Mouse (Mus musculus) C2C12 (cell line): ENCODE measurements at regions not wholly inside any gene's neighbourhood (a gene's known extent, or its start where the extent isn't known, plus 50 kb on each side); places are given as distances from the start of the nearest gene placed in this dataset.

Source experiments
- H3K27me3 ChIP-seq: one replicate; pipeline ENCODE4 v1.6.1; 2011; ENCODE audit not compliant: control insufficient read depth, insufficient read depth, insufficient read length
- H3K36me3 ChIP-seq: one replicate; pipeline ENCODE4 v1.6.1; 2011; ENCODE audit not compliant: control insufficient read depth, insufficient read depth
- H3K4me3 ChIP-seq: one replicate; pipeline ENCODE4 v1.5.1; 2011; ENCODE audit warnings: mild to moderate bottlenecking, control low read depth; ENCODE audit not compliant: poor library complexity, insufficient read depth, severe bottlenecking
- H3K79me2 ChIP-seq: one replicate; pipeline ENCODE4 v1.6.1; 2011; ENCODE audit not compliant: control insufficient read depth, insufficient read depth
- H3K79me3 ChIP-seq: one replicate; pipeline ENCODE4 v1.6.1; 2011; ENCODE audit warnings: low read depth, control low read depth
- H3ac ChIP-seq: one replicate; pipeline ENCODE3; 2011; ENCODE audit warnings: low read depth; ENCODE audit not compliant: control insufficient read depth, insufficient read length
- CEBPB ChIP-seq: IDR thresholded peaks from one replicate; pipeline ENCODE4 v1.6.1; 2011; ENCODE audit warnings: low read depth, mild to moderate bottlenecking, control low read depth, moderate library complexity
- CTCF ChIP-seq: IDR thresholded peaks from one replicate; pipeline ENCODE4 v1.5.1; 2011; ENCODE audit not compliant: control insufficient read depth, insufficient read depth, insufficient read length
- FOSL1 ChIP-seq: IDR thresholded peaks from one replicate; pipeline ENCODE4 v1.8.0; 2011; ENCODE audit warnings: mild to moderate bottlenecking, low read length; ENCODE audit not compliant: poor library complexity, insufficient read depth, severe bottlenecking
- MAX ChIP-seq: IDR thresholded peaks from one replicate; pipeline ENCODE4 v1.6.1; 2011; ENCODE audit warnings: mild to moderate bottlenecking, control low read depth
- MYOD1 ChIP-seq: IDR thresholded peaks from one replicate; pipeline ENCODE4 v1.6.1; 2011; ENCODE audit warnings: low read depth; ENCODE audit not compliant: control insufficient read depth, insufficient read length
- MYOG ChIP-seq: IDR thresholded peaks from one replicate; pipeline ENCODE4 v1.6.1; 2011; ENCODE audit not compliant: control insufficient read depth, insufficient read length; ENCODE audit errors: extremely low read depth
- USF1 ChIP-seq: IDR thresholded peaks from one replicate; pipeline ENCODE4 v1.6.1; 2011; ENCODE audit warnings: low read depth, mild to moderate bottlenecking, control low read depth, moderate library complexity

GRCm38 (mm10) chr9:111939271-111940067 is 249.3 kb upstream of the Stac start:
- H3K79me3 ChIP-seq: no peaks in the 10 kb centered on the region
- no peaks in the 10 kb centered on the region for H3K36me3 ChIP-seq
- H3K79me2 ChIP-seq: no peaks in the 10 kb centered on the region
- H3ac ChIP-seq: no peak overlapping the region
- no peak for TF ChIP-seq MYOD1
- TF ChIP-seq MAX: no peak
- TF ChIP-seq USF1: no peak
- no peak for TF ChIP-seq CTCF
- no peak for TF ChIP-seq MYOG
- no peak for TF ChIP-seq CEBPB
- TF ChIP-seq FOSL1: no peak
- H3K27me3 ChIP-seq: no peaks in the 10 kb centered on the region
- no peak overlapping the region for H3K4me3 ChIP-seq

GRCm38 (mm10) chr9:111932455-111932854 is 242.3 kb upstream of the Stac start:
- TF ChIP-seq MAX (no peak), USF1 (no peak), CEBPB (no peak), MYOG (no peak)
- H3K79me2 ChIP-seq: no peaks in the 10 kb centered on the region
- no peak overlapping the region for H3ac ChIP-seq
- H3K36me3 ChIP-seq: no peaks in the 10 kb centered on the region
- no peaks in the 10 kb centered on the region for H3K27me3 ChIP-seq
- no peak overlapping the region for H3K4me3 ChIP-seq
- no peaks in the 10 kb centered on the region for H3K79me3 ChIP-seq

- TF ChIP-seq CTCF (peak; percentile 96), FOSL1 (no peak), MAX (no peak)
- Histone ChIP-seq H3K4me3 (no peak overlapping the region), H3K36me3 (no peaks in the 10 kb centered on the region), H3K79me3 (no peaks in the 10 kb centered on the region), H3K79me2 (no peaks in the 10 kb centered on the region), H3ac (no peak overlapping the region), H3K27me3 (peaks cover 8% of the 10 kb centered on the region)
Measured at GRCm38 (mm10) chr9:111918275-111918940, 228.3 kb upstream of the Stac start.

DNA sequence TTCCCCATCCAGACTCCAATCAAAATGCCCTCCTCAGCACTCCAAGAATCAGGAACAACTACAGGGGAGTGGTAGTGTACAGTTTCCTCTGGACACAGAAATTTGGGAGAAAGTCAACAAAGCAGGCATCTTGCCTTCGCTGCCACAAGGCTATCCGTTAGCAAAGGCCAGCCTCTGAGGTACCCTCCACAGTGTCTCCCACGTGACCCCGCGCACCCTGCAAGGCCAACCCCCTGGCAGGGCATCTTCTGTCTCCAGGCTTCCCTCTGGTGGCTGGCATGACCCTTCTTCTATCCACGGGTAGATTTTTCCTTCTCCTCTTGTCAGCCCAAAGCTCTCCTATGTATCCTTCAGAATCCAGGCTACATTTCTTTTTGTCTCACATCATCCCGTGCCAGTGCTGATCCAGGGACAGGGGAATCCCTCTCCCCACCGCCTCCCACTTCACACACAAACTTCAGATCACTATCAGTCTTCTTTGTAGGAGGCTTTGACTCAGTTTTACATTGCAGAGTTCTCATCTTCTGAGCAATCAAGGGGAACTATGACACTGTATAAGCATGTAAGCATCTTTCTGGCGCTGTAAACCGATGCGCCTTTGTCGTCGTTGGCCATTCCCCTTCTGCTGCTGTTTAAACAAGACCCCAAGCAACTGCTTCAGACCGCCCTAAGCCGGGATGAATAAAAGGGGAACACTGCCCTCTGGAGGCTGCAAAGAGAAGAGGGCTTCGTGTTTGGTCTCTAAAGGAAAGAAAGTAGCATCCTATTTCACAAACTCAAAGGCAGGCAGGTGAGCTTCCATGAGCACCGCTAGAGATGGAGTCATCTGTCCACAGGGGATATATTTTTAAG is 226.8 kb upstream of the Stac start:
- H3K36me3 ChIP-seq: no peaks in the 10 kb centered on the region
- H3K79me2 ChIP-seq: no peaks in the 10 kb centered on the region
- H3ac ChIP-seq: no peak overlapping the region
- H3K27me3 ChIP-seq: peaks cover 8% of the 10 kb centered on the region
- H3K4me3 ChIP-seq: no peak overlapping the region
- H3K79me3 ChIP-seq: no peaks in the 10 kb centered on the region
- TF ChIP-seq CEBPB (no peak), USF1 (no peak), MYOD1 (no peak), CTCF (no peak), FOSL1 (no peak), MYOG (no peak), MAX (no peak)

GRCm38 (mm10) chr9:111908806-111909205 is 218.7 kb upstream of the Stac start:
- H3K27me3 ChIP-seq: no peaks in the 10 kb centered on the region
- H3K79me3 ChIP-seq: no peaks in the 10 kb centered on the region
- no peaks in the 10 kb centered on the region for H3K79me2 ChIP-seq
- no peaks in the 10 kb centered on the region for H3K36me3 ChIP-seq
- H3K4me3 ChIP-seq: no peak overlapping the region
- no peak for TF ChIP-seq FOSL1
- no peak for TF ChIP-seq CEBPB
- no peak for TF ChIP-seq MAX
- TF ChIP-seq MYOG: no peak
- TF ChIP-seq CTCF: no peak
- TF ChIP-seq USF1: no peak
- no peak for TF ChIP-seq MYOD1
- H3ac ChIP-seq: no peak overlapping the region

DNA sequence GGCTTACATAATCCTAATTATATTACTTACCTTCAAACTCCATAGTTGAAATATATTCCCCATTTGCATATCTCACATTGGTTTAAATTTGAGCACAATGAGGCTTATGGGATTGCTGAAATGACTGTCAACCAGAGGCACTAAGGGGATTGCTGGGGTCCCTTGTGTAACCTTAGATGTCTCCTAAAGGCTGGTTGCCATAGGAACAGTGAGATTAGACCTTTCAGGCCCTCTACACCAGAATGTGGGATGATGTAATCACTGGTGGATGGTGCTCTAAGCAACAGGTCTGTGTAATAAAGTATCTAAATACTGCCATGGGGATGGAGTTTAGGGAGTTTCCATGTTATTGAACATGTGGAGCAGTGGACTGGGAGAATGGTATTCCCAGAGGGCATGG is 210.0 kb upstream of the Stac start:
- Histone ChIP-seq H3K36me3 (no peaks in the 10 kb centered on the region), H3K79me2 (no peaks in the 10 kb centered on the region), H3ac (no peak overlapping the region), H3K79me3 (no peaks in the 10 kb centered on the region), H3K27me3 (no peaks in the 10 kb centered on the region), H3K4me3 (no peak overlapping the region)
- no peak for TF ChIP-seq USF1
- TF ChIP-seq MAX: no peak
- no peak for TF ChIP-seq CTCF
- TF ChIP-seq CEBPB: no peak
- TF ChIP-seq MYOG: no peak
- TF ChIP-seq FOSL1: no peak
- TF ChIP-seq MYOD1: no peak
